Mouse (Mus musculus): ENCODE measurements at regions not wholly inside any gene's neighbourhood (a gene's known extent, or its start where the extent isn't known, plus 50 kb on each side); places are given as distances from the start of the nearest gene placed in this dataset.

GRCm38 (mm10) chr11:56150825-56151342, 110.1 kb upstream of the Nmur2 start:
- DNase-seq, result no peak

DNA sequence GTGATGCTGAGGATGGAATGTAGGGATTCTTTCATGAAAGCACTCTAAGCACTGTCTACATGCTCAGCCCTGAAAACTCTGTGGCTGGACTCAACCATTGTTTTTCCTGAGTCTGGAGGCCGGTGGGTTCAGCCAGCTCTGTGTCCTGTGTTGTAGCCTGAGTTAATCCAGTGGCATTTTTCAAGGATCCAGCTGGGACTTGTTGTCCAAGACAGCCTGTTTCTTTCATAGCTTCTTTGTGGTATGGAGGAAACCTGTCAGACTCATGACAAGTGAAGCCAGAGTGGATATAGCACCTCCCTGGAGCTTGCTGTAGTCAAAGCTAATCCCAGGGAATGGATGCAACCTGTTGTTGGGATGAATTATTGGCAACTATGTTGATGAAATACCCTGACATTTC, 108.9 kb upstream of the Nmur2 start:
- DNase-seq, result no peak

GRCm38 (mm10) chr11:56148956-56149355, 108.1 kb upstream of the Nmur2 start:
- no peak for DNase-seq

DNA sequence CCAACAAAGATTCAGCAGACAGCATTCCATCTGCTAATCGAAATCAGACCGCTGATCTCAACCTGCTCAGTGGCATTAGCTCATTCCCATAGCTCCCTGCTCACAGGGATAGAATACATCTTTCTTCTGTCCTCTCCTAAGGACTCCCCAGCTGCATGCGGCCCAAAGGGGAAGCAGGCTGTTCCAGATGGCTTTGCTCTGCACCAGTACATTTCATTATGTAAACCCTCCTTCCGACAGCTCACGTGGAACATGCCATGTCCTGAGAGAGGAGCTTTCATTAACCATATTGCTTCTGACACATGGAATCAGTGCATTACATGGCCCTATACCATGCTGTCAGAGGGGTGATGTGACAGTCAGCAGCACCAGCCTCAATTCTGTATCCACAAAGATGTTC, 105.9 kb upstream of the Nmur2 start:
- DNase-seq, result no peak

DNA sequence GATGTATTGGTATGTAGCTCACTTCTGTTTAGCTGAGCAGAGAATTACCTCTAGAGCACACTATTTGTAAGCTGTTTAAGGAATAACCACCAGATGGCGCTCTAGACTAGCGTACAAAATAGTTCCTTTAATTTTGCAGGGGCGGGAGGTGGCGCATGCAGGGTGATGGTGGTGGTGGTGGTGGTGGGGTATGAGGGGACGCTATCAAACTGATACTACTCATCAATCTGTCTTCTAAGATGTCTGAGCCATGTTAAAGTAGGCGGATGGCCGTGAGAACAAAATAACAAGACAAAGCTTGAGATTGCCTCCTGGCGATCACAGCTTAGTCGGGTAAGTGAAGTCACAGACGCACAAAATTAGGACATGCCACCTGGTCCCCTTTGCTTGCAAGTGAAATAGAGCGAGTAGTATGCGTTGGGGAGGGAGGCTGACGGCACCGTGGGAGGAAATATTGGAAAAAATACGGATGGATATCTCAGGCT, 90.6 kb upstream of the Nmur2 start:
- peak; percentile 5 for DNase-seq

DNA sequence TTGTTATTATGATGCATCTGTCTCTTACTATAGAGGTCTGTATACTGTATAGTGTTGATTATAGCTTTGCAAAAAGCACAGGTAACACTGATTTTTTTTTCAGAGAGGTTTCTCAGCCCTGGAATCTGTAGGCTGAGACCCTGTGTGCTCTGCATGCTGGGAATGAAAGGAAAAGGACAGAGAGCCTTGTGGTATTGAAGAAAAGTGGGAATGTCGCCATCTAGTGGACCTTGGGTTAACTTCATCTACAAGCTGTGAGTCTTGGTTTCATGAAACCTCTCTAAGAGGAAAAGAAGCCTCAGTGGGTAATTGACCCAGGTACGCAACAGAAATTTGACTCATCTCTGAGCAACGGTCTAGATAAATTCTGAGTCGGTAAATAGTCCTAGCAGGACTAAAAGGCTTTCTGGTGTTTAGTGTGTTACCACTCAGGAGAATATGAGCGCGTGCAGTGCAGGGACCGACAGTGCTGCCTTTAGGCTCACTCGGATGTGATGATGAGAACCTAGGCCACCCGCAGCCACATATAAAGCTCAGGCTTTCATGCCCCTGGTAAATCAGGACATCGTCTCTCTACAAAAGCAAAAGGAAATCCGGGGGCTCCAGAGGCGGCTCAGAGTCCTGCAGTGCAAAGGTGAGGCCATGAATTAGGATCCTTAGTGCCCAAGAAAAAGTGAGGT, 75.9 kb upstream of the Nmur2 start:
- no peak for DNase-seq

DNA sequence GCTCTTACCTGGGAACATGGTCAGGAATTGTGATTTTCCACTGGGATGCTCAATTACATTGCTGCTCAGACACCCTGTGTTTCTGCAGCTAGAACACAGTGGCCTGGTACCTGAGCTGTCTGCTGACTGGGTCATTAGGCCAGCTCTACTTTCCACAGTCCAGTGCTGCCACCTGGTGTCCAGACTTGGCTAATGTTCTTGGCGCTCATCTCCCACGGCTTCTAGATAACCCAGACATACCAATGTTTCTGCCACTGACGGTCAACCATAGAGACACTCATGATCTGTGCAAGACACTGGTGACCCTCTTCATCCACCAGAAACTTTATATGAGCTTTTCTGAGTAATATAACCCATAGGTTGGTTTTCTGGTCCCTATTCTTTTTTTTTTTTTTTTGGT, 67.1 kb upstream of the Nmur2 start:
- DNase-seq, result peak; percentile 25

DNA sequence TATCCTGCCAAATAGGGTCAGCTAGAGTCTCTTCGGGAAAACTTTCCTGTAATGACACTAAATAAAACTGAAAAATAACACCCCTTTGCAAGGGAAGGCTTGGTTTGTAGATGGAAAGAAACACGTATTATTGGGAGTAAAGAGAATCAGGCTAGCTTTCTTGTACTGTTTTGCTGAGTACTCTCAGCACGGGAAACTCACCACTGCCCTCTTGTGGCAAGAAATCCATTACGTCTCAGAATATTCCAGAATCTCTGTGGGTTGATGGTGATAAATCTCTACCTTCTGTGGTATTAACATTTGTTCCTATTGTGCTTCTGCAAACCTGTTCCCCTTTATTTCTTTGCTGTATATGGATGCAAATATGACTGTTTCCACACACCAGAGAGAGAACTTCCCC, 64.8 kb upstream of the Nmur2 start:
- DNase-seq, result peak; percentile 16

GRCm38 (mm10) chr11:56092891-56093290, 52.1 kb upstream of the Nmur2 start:
- DNase-seq, result no peak

Measured in thymus, postnatal 14 days (tissue).